Mouse (Mus musculus) liver, embryonic 14.5 days (tissue): ENCODE results near the gene Tspo.

Experiments
- CTCF ChIP-seq: IDR thresholded peaks from 2 replicates; pipeline ENCODE4 v1.5.1; 2016; ENCODE audit warnings: antibody characterized with exemption, low read depth, control low read depth
- EP300 ChIP-seq: IDR thresholded peaks from 2 replicates; pipeline ENCODE4 v1.6.1; 2016; ENCODE audit warnings: antibody characterized with exemption, low read depth

DNA sequence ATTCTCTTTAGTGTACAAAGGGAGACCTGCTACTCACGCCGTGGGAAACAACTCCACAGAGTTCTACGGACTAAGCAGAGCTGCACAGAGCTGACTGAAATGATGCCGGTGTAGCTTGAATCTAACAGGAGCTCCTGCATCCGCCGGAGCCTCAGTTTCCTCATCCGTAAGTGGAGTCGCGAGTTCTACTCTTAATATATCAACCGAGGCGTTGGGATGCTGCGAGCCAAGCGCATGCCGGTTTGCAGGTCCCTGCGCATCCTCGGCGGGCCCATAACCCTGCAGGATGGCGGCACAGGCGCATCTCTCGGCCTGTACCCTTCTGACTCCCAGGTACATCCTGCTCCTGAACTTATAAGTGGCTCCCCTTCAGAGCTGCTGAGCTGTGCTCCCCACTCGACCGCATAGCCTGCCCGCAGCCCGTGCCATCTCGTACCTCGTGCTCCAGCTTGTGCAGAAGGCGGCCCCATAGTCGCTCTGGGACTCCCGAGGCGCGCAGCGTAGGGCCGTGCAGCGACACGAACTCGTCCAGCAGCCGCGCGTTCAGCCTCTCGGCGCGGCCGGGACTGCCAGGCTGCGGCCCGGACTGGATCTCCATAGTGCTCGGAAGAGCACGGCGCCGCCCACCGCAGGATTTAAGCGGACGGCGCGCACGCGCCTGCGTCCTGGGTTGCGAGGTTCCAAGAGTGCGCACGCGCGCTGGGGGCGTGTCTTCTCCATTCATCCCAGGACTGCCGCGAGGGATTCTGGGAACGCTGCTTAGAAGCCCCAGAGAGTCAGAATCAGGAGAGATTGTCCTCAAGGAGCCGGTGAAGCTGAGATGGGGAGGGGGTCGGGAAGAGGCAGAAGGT is 31.3 kb downstream of the Tspo start, which contains the start of gene Ttll12:
- TF ChIP-seq CTCF (no peak), EP300 (no peak)
